Mouse (Mus musculus) limb, embryonic 14.5 days (tissue): ENCODE measurements around the gene Bckdhb. TPM values are rescaled to one million over a fixed set of nuclear protein-coding genes. Genes with fewer than 3 reads are reported as not detected.

Source experiments
- ATAC-seq: fragments of 200-750 bp; cut with Nextera tagmentation; 2 replicates; pipeline ENCODE4 v1.8.0; 2017; ENCODE audit warnings: low read depth, moderate number of reproducible peaks, moderate TSS enrichment; ENCODE audit not compliant: low FRiP score
- DNase-seq: peaks from one replicate; pipeline ENCODE4 v3.0.0-alpha.2; 2015; ENCODE audit warnings: low spot score
- H3K27ac ChIP-seq: fragments of 300-500 bp; sonication (generic); replicated peaks from 2 replicates; pipeline ENCODE4 v1.5.1; 2014; ENCODE audit warnings: low read depth, mild to moderate bottlenecking, low read length, moderate library complexity, mixed read lengths
- H3K27me3 ChIP-seq: fragments of 300-500 bp; sonication (generic); 2 replicates; pipeline ENCODE4 v1.6.1; 2014; ENCODE audit warnings: low read length, mixed read lengths; ENCODE audit not compliant: control insufficient read depth, insufficient read depth
- H3K36me3 ChIP-seq: fragments of 300-500 bp; sonication (generic); 2 replicates; pipeline ENCODE4 v1.6.1; 2014; ENCODE audit warnings: mild to moderate bottlenecking, low read length, moderate library complexity, mixed read lengths; ENCODE audit not compliant: control insufficient read depth, insufficient read depth
- H3K4me1 ChIP-seq: fragments of 300-500 bp; sonication (generic); 2 replicates; pipeline ENCODE4 v1.6.1; 2014; ENCODE audit warnings: antibody characterized with exemption, low read length, mixed read lengths; ENCODE audit not compliant: control insufficient read depth, insufficient read depth
- H3K4me2 ChIP-seq: fragments of 300-500 bp; sonication (generic); replicated peaks from 2 replicates; pipeline ENCODE4 v1.6.1; 2014; ENCODE audit warnings: low read depth, mild to moderate bottlenecking, low read length, moderate library complexity; ENCODE audit not compliant: severe bottlenecking
- H3K4me3 ChIP-seq: fragments of 300-500 bp; sonication (generic); replicated peaks from 2 replicates; pipeline ENCODE4 v1.5.1; 2014; ENCODE audit warnings: low read length
- H3K9ac ChIP-seq: fragments of 300-500 bp; sonication (generic); 2 replicates; pipeline ENCODE4 v1.6.1; 2014; ENCODE audit warnings: mild to moderate bottlenecking, low read depth, low read length, moderate library complexity; ENCODE audit not compliant: severe bottlenecking
- H3K9me3 ChIP-seq: fragments of 300-500 bp; sonication (generic); 2 replicates; pipeline ENCODE4 v1.6.1; 2016; ENCODE audit warnings: low read length; ENCODE audit not compliant: control insufficient read depth
- POLR2A ChIP-seq: fragments of 200-500 bp; IDR thresholded peaks from 2 replicates; pipeline ENCODE4 v1.8.0; 2012; ENCODE audit warnings: inconsistent platforms, mild to moderate bottlenecking, moderate library complexity, borderline replicate concordance; ENCODE audit not compliant: insufficient read depth, insufficient read length; ENCODE audit errors: extremely low read depth
- WGBS: fragments of 180-500 bp; shearing (Covaris S2); extraction: QIAGEN DNeasy Blood & Tissue Kit; methylation state at CpG from one replicate; pipeline ENCODE4 v1.1.7; 2014; 5-methylcytosine and 5-hydroxymethylcytosine counted together
- polyA plus RNA-seq, 2 experiments: library from polyadenylated mRNA; depleted of rRNA in 1 of 2; stranded (reverse) in 1 of 2; unstranded in 1 of 2; fragments of >200 nt; fragmentation: Nextera tagmentation in 1 of 2; extraction: Ambion mirVana in 1 of 2; gene quantifications; 2 replicates each; pipeline versions ENCODE4 v1.2.1 to v1.2.3; 2012 to 2014

Gene Bckdhb
- 45.3 and 47.4 TPM in 2 replicates for polyA plus RNA-seq (2012; rRNA removed)
- 46.6 and 51.1 TPM in 2 replicates for polyA plus RNA-seq (2014; fragmentation: Nextera tagmentation; extraction: Ambion mirVana)

DNA sequence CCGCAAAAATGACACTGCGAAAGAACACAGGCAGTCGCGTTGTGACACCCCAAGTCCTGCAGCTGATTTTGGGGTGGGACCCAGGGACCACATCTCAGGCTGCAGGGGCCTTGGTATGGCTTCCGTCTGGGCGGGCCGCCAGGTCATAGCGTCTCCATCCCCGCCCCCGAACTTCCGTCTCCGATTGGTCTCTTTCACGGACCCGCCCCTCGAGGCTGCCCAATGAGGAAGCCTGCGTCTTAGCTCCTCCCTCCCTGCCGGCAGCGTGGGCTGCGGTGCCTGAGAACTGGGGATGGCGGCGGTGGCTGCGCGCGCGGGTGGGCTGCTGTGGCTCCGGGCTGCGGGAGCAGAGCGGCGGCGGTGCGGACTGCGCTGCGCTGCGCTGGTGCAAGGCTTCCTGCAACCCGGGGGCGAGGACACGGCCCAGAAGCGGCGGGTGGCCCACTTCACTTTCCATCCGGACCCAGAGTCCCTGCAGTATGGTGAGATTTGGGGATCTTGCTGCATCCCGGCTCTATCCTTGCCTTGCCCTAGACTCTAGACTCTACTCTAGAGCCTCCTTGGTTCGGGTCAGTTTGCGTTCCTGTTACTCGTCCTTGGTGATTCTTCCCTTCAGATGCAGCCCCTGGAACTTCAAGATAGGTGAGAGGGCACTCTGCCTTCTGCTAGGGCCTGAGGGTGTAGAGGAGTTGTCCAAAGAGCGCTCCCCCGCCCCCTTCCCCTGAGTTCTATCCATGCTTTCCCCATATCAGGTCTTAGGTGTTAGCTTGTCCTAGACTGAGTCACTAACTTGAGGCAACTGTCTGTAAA, at the start of gene Bckdhb:
TSS of gene Bckdhb (plus strand) at position 268 of the 810 bp plus-strand sequence.
- DNase-seq: peak; percentile 98
- Histone ChIP-seq H3K9ac (peak within 1 kb of the TSS; percentile 71), H3K4me2 (peak within 1 kb of the TSS; percentile 72), H3K4me1 (peaks cover 5% of the 10 kb centered on the region; the same call in 1 of the 2 replicates), H3K4me3 (peak within 1 kb of the TSS; percentile 65), H3K27me3 (no peaks in the 10 kb centered on the region), H3K9me3 (no peaks in the 10 kb centered on the region), H3K36me3 (no peaks in the 10 kb centered on the region), H3K27ac (no peak within 1 kb of the TSS)
- no peak for TF ChIP-seq POLR2A
- under 1% methylated on average over 35 of the region's 46 CpGs for WGBS
- ATAC-seq: peak; percentile 99

DNA sequence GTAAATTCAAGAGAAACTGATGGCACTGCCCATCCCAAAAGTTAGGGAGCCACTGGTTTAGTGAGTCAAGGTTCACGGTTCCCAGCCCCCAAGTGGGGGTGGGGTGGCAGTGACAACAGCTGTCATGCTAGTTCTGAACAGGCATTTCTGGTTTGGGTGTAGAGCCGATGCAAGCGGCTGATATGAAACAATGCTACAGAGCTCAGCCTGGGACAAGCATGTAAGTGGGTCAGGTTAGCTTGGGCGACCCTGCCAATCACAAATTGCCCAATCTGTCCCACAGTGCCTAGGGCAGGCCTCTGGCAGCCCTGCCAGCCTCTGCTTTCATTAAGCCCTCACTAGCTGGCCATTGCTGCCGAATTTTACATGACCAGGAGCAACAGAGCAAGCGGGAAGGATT, 42.8 kb upstream of the Bckdhb start:
- H3K4me3 ChIP-seq: no peak overlapping the region
- no peak overlapping the region for H3K4me2 ChIP-seq
- no peaks in the 10 kb centered on the region for H3K9me3 ChIP-seq
- DNase-seq (peak; percentile 14), ATAC-seq (no peak)
- no peaks in the 10 kb centered on the region for H3K27me3 ChIP-seq
- WGBS: 76% methylated on average over 6 of the region's 6 CpGs
- no peak overlapping the region for H3K27ac ChIP-seq
- no peaks in the 10 kb centered on the region for H3K36me3 ChIP-seq
- no peak for TF ChIP-seq POLR2A
- H3K9ac ChIP-seq: no peak overlapping the region
- no peaks in the 10 kb centered on the region for H3K4me1 ChIP-seq

DNA sequence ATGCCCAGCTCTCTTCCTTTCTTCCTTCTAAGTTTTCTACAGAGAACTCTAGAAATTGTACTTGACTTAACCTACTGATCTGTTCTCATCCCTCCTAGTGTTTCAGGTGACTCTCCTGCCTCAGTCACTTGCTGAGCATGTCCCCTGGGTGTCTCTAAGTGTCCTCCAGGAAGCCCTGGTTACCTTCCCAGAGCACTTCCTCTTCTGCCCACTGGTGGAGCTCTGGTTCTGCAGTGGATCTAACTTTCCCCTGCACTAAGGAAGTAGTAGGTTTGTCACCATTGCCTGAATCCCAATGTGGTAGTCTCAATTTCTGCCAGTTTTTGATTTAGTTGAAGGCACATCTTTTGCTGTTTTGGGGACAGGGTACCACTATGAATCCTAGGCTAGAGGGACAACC, 38.8 kb upstream of the Bckdhb start:
- Histone ChIP-seq H3K9ac (no peak overlapping the region), H3K4me3 (no peak overlapping the region), H3K27ac (no peak overlapping the region), H3K36me3 (no peaks in the 10 kb centered on the region), H3K27me3 (no peaks in the 10 kb centered on the region), H3K4me1 (no peaks in the 10 kb centered on the region), H3K4me2 (no peak overlapping the region), H3K9me3 (no peaks in the 10 kb centered on the region)
- ATAC-seq (no peak), DNase-seq (no peak)
- no peak for TF ChIP-seq POLR2A

DNA sequence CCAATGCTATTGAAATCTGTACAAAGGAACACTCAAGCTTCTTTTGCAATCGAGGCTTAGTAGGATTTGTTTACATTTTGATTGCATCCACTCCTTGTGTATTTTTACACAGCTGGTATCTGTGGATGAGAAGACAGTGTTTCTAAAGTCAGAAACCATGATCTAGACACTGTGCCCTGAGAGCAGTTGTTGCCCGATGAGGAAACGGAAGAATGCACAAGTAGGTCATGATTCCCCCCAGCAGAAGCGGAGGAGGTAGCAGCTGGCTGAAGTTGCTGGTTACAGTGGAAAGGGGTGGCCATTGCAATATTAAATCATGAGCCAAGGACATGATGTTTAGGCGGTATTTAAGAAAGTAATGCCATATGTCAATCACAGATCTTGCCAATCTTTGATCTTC, 36.7 kb upstream of the Bckdhb start:
- ATAC-seq: no peak
- H3K9ac ChIP-seq: no peak overlapping the region
- H3K27ac ChIP-seq: no peak overlapping the region
- no peaks in the 10 kb centered on the region for H3K9me3 ChIP-seq
- no peaks in the 10 kb centered on the region for H3K27me3 ChIP-seq
- no peaks in the 10 kb centered on the region for H3K36me3 ChIP-seq
- H3K4me2 ChIP-seq: no peak overlapping the region
- no peak overlapping the region for H3K4me3 ChIP-seq
- 92% methylated on average over 5 of the region's 5 CpGs for WGBS
- no peak for TF ChIP-seq POLR2A
- DNase-seq: no peak
- no peaks in the 10 kb centered on the region for H3K4me1 ChIP-seq

DNA sequence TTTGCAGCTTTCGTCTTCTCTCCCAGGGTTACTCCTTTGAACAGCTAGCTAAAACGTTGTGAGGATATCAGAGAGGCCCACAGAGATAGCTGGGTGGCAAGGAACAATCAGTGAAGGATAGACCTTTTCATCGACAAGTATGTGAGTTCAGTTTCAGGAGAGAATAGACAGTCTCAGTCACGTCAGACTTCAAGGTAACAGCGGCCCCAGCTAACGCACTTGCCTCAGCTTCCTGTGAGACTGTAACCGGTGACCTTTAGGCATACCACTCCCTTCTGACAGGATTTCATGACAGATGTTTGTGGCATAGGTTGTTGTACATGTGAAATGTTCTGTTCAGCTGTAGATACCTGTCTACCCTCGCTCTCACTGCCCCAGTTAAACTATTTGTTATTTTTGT, 31.9 kb upstream of the Bckdhb start:
- Histone ChIP-seq H3K27ac (no peak overlapping the region), H3K36me3 (no peaks in the 10 kb centered on the region), H3K9me3 (no peaks in the 10 kb centered on the region), H3K9ac (no peak overlapping the region), H3K27me3 (no peaks in the 10 kb centered on the region), H3K4me2 (no peak overlapping the region), H3K4me1 (no peaks in the 10 kb centered on the region), H3K4me3 (no peak overlapping the region)
- DNase-seq (no peak), ATAC-seq (no peak)
- no peak for TF ChIP-seq POLR2A
- WGBS: 76% methylated on average over 8 of the region's 8 CpGs
